Mouse (Mus musculus) heart, embryonic 10.5 days (tissue): Measurements from ENCODE around the gene Pip4k2b. TPM values are rescaled to one million over a fixed set of nuclear protein-coding genes. Genes with fewer than 3 reads are reported as not detected.

Experiments
- DNase-seq: peaks from one replicate; pipeline ENCODE4 v3.0.0-alpha.2; 2017; ENCODE audit warnings: low spot score
- H3K27ac ChIP-seq: fragments of 300-500 bp; sonication (generic); 2 replicates; pipeline ENCODE4 v1.5.1; 2016; ENCODE audit warnings: mild to moderate bottlenecking
- H3K27me3 ChIP-seq: fragments of 300-500 bp; sonication (generic); 2 replicates; pipeline ENCODE4 v1.6.1; 2016; ENCODE audit warnings: mild to moderate bottlenecking; ENCODE audit not compliant: poor library complexity, insufficient read depth, severe bottlenecking
- H3K36me3 ChIP-seq: fragments of 300-500 bp; sonication (generic); 2 replicates; pipeline ENCODE4 v1.6.1; 2016; ENCODE audit warnings: mild to moderate bottlenecking, moderate library complexity
- H3K4me1 ChIP-seq: fragments of 300-500 bp; sonication (generic); 2 replicates; pipeline ENCODE4 v1.6.1; 2016; ENCODE audit warnings: mild to moderate bottlenecking
- H3K4me3 ChIP-seq: fragments of 300-500 bp; sonication (generic); 2 replicates; pipeline ENCODE4 v1.5.1; 2016; ENCODE audit warnings: mild to moderate bottlenecking, moderate library complexity
- H3K9me3 ChIP-seq: fragments of 300-500 bp; sonication (generic); 2 replicates; pipeline ENCODE4 v1.6.1; 2016; ENCODE audit warnings: mild to moderate bottlenecking, moderate library complexity
- WGBS: fragments of 180-500 bp; shearing (Covaris S2); methylation state at CpG from one replicate; pipeline ENCODE4 v1.1.7; 2016; 5-methylcytosine and 5-hydroxymethylcytosine counted together
- polyA plus RNA-seq: library from polyadenylated mRNA; unstranded; fragments of >200 nt; fragmentation: Nextera tagmentation; extraction: Ambion mirVana; gene quantifications from 2 replicates; pipeline ENCODE4 v1.2.1, GENCODE M21; 2016

Gene Pip4k2b
- polyA plus RNA-seq, 1 experiment from 2014 or later = 1.3 TPM

- DNase-seq = peak; percentile 93
- under 1% methylated on average over 24 of the region's 24 CpGs for whole genome bisulfite sequencing
Observed at GRCm38 (mm10) chr11:97702393-97702745, 42.1 kb downstream of the Pip4k2b start.

GRCm38 (mm10) chr11:97701581-97702392, 42.7 kb downstream of the Pip4k2b start:
- H3K4me1 ChIP-seq = peaks cover 45% of the 10 kb centered on the region
- no peaks in the 10 kb centered on the region for H3K27me3 ChIP-seq
- no peak overlapping the region; the same call in 1 of the 2 replicates for H3K27ac ChIP-seq
- no peak for DNase-seq
- 50% methylated on average over 15 of the region's 15 CpGs for WGBS
- peaks cover 21% of the 10 kb centered on the region for H3K36me3 ChIP-seq
- peak overlapping the region; percentile 96 for H3K4me3 ChIP-seq
- no peaks in the 10 kb centered on the region for H3K9me3 ChIP-seq

More at GRCm38 (mm10) chr11:97702393-97702745, 42.1 kb downstream of the Pip4k2b start:
- H3K4me1 ChIP-seq = peaks cover 41% of the 10 kb centered on the region
- H3K9me3 ChIP-seq = no peaks in the 10 kb centered on the region
- no peaks in the 10 kb centered on the region for H3K27me3 ChIP-seq
- peak overlapping the region; percentile 96 for H3K4me3 ChIP-seq
- H3K27ac ChIP-seq = peak overlapping the region; percentile 66
- H3K36me3 ChIP-seq = peaks cover 27% of the 10 kb centered on the region

- peak overlapping the region; percentile 98 for H3K27ac ChIP-seq
- peak; percentile 85 for DNase-seq
- no peaks in the 10 kb centered on the region for H3K9me3 ChIP-seq
- WGBS = 18% methylated on average over 30 of the region's 30 CpGs
- peaks cover 13% of the 10 kb centered on the region for H3K36me3 ChIP-seq
- peaks cover 53% of the 10 kb centered on the region for H3K4me1 ChIP-seq
- H3K4me3 ChIP-seq = peak overlapping the region; percentile 81
- no peaks in the 10 kb centered on the region for H3K27me3 ChIP-seq
Observed at GRCm38 (mm10) chr11:97700746-97701580, 43.5 kb downstream of the Pip4k2b start.

GRCm38 (mm10) chr11:97700003-97700745, 44.3 kb downstream of the Pip4k2b start, which contains the start of gene Pcgf2:
TSS of gene Pcgf2 (minus strand) at chr11:97700497.
- H3K27ac ChIP-seq = peak within 1 kb of the TSS; percentile 98
- H3K4me1 ChIP-seq = peaks cover 61% of the 10 kb centered on the region

GRCm38 (mm10) chr11:97699626-97700002, 44.9 kb downstream of the Pip4k2b start:
- peak overlapping the region; percentile 81 for H3K4me3 ChIP-seq
- peak; percentile 96 for DNase-seq
- WGBS = under 1% methylated on average over 6 of the region's 9 CpGs
- H3K27me3 ChIP-seq = no peaks in the 10 kb centered on the region
- peaks cover 9% of the 10 kb centered on the region; the same call in 1 of the 2 replicates for H3K36me3 ChIP-seq
- H3K4me1 ChIP-seq = peaks cover 66% of the 10 kb centered on the region
- no peaks in the 10 kb centered on the region for H3K9me3 ChIP-seq
- H3K27ac ChIP-seq = peak overlapping the region; percentile 98

More at GRCm38 (mm10) chr11:97700003-97700745, 44.3 kb downstream of the Pip4k2b start, which contains the start of gene Pcgf2:
- H3K4me3 ChIP-seq = peak within 1 kb of the TSS; percentile 81
- peaks cover 13% of the 10 kb centered on the region; the same call in 1 of the 2 replicates for H3K36me3 ChIP-seq
- no peaks in the 10 kb centered on the region for H3K27me3 ChIP-seq
- peak; percentile 82 for DNase-seq
- H3K9me3 ChIP-seq = no peaks in the 10 kb centered on the region
- under 1% methylated on average over 85 of the region's 85 CpGs for WGBS

GRCm38 (mm10) chr11:97698741-97699611, 45.5 kb downstream of the Pip4k2b start:
- Histone ChIP-seq H3K9me3 (no peaks in the 10 kb centered on the region), H3K36me3 (peaks cover 6% of the 10 kb centered on the region; the same call in 1 of the 2 replicates), H3K4me1 (peaks cover 64% of the 10 kb centered on the region), H3K27ac (peak overlapping the region; percentile 98), H3K4me3 (peak overlapping the region; percentile 81), H3K27me3 (no peaks in the 10 kb centered on the region)
- peak; percentile 89 for DNase-seq
- under 1% methylated on average over 62 of the region's 63 CpGs for WGBS

- H3K36me3 ChIP-seq = peaks cover 12% of the 10 kb centered on the region
- H3K27ac ChIP-seq = peak overlapping the region; percentile 98
- H3K4me1 ChIP-seq = peaks cover 62% of the 10 kb centered on the region
- H3K9me3 ChIP-seq = no peaks in the 10 kb centered on the region
- no peak for DNase-seq
- WGBS = 3% methylated on average over 14 of the region's 14 CpGs
- no peaks in the 10 kb centered on the region for H3K27me3 ChIP-seq
- peak overlapping the region; percentile 81 for H3K4me3 ChIP-seq
Observed at GRCm38 (mm10) chr11:97697891-97698529, 46.5 kb downstream of the Pip4k2b start.

- H3K27ac ChIP-seq = peak overlapping the region; percentile 98
- H3K4me3 ChIP-seq = peak overlapping the region; percentile 81
- WGBS = 63% methylated on average over 11 of the region's 11 CpGs
- no peaks in the 10 kb centered on the region for H3K9me3 ChIP-seq
- H3K36me3 ChIP-seq = peaks cover 19% of the 10 kb centered on the region
- H3K27me3 ChIP-seq = no peaks in the 10 kb centered on the region
- DNase-seq = no peak
- H3K4me1 ChIP-seq = peaks cover 62% of the 10 kb centered on the region
Observed at GRCm38 (mm10) chr11:97697199-97697890, 47.2 kb downstream of the Pip4k2b start.

- no peaks in the 10 kb centered on the region for H3K9me3 ChIP-seq
- H3K4me1 ChIP-seq = peaks cover 57% of the 10 kb centered on the region
- H3K4me3 ChIP-seq = no peak overlapping the region
- peaks cover 26% of the 10 kb centered on the region for H3K36me3 ChIP-seq
- 82% methylated on average over 8 of the region's 8 CpGs for WGBS
- DNase-seq = no peak
- no peak overlapping the region for H3K27ac ChIP-seq
- no peaks in the 10 kb centered on the region for H3K27me3 ChIP-seq
Observed at GRCm38 (mm10) chr11:97696669-97697068, 47.8 kb downstream of the Pip4k2b start.

- no peak overlapping the region; the same call in 1 of the 2 replicates for H3K27ac ChIP-seq
- WGBS = 52% methylated on average over 9 of the region's 9 CpGs
- H3K9me3 ChIP-seq = no peaks in the 10 kb centered on the region
- H3K4me1 ChIP-seq = peaks cover 49% of the 10 kb centered on the region
- no peak for DNase-seq
- peaks cover 34% of the 10 kb centered on the region for H3K36me3 ChIP-seq
- no peaks in the 10 kb centered on the region for H3K27me3 ChIP-seq
- H3K4me3 ChIP-seq = 0 out of 2 replicates have a peak overlapping the region, but pooled peaks have one; percentile 3
Observed at GRCm38 (mm10) chr11:97695712-97696401, 48.6 kb downstream of the Pip4k2b start.
